Mouse (Mus musculus) midbrain, embryonic 11.5 days (tissue): ENCODE data around the gene Atp2b4. TPM values are rescaled to one million over a fixed set of nuclear protein-coding genes. Genes with fewer than 3 reads are reported as not detected.

Source experiments
- ATAC-seq: fragments of 200-750 bp; cut with Nextera tagmentation; 2 replicates; pipeline ENCODE4 v1.8.0; 2017; ENCODE audit warnings: moderate TSS enrichment, moderate library complexity; ENCODE audit not compliant: low FRiP score
- DNase-seq: peaks from one replicate; pipeline ENCODE4 v3.0.0; 2015; ENCODE audit warnings: low spot score; ENCODE audit errors: missing footprints
- H3K27ac ChIP-seq: fragments of 300-500 bp; sonication (generic); 2 replicates; pipeline ENCODE4 v1.5.1; 2014; ENCODE audit warnings: low read depth, low read length
- H3K27me3 ChIP-seq: fragments of 300-500 bp; sonication (generic); 2 replicates; pipeline ENCODE4 v1.6.1; 2014; ENCODE audit warnings: mild to moderate bottlenecking, low read length, moderate library complexity, mixed read lengths; ENCODE audit not compliant: control insufficient read depth, insufficient read depth
- H3K36me3 ChIP-seq: fragments of 300-500 bp; sonication (generic); 2 replicates; pipeline ENCODE4 v1.6.1; 2014; ENCODE audit warnings: mild to moderate bottlenecking, low read length, moderate library complexity, mixed read lengths; ENCODE audit not compliant: control insufficient read depth, insufficient read depth
- H3K4me1 ChIP-seq: fragments of 300-500 bp; sonication (generic); 2 replicates; pipeline ENCODE4 v1.6.1; 2014; ENCODE audit warnings: low read length; ENCODE audit not compliant: control insufficient read depth, insufficient read depth
- H3K4me2 ChIP-seq: fragments of 300-500 bp; sonication (generic); 2 replicates; pipeline ENCODE4 v1.6.1; 2014; ENCODE audit warnings: mild to moderate bottlenecking, moderate library complexity
- H3K4me3 ChIP-seq: fragments of 300-500 bp; sonication (generic); 2 replicates; pipeline ENCODE4 v1.5.1; 2014; ENCODE audit warnings: low read depth, low read length
- H3K9ac ChIP-seq: fragments of 300-500 bp; sonication (generic); 2 replicates; pipeline ENCODE4 v1.6.1; 2014; ENCODE audit warnings: low read length
- H3K9me3 ChIP-seq: fragments of 300-500 bp; sonication (generic); 2 replicates; pipeline ENCODE4 v1.6.1; 2016; ENCODE audit warnings: low read length; ENCODE audit not compliant: control insufficient read depth
- WGBS: fragments of 180-500 bp; shearing (Covaris S2); extraction: QIAGEN DNeasy Blood & Tissue Kit; methylation state at CpG from one replicate; pipeline ENCODE4 v1.1.7; 2014; 5-methylcytosine and 5-hydroxymethylcytosine counted together
- polyA plus RNA-seq: library from polyadenylated mRNA; unstranded; fragments of >200 nt; fragmentation: Nextera tagmentation; extraction: Ambion mirVana; gene quantifications from 2 replicates; pipeline ENCODE4 v1.2.1, GENCODE M21; 2014

Atp2b4 gene
- polyA plus RNA-seq, result 7.6 and 8.3 TPM in 2 replicates

DNA sequence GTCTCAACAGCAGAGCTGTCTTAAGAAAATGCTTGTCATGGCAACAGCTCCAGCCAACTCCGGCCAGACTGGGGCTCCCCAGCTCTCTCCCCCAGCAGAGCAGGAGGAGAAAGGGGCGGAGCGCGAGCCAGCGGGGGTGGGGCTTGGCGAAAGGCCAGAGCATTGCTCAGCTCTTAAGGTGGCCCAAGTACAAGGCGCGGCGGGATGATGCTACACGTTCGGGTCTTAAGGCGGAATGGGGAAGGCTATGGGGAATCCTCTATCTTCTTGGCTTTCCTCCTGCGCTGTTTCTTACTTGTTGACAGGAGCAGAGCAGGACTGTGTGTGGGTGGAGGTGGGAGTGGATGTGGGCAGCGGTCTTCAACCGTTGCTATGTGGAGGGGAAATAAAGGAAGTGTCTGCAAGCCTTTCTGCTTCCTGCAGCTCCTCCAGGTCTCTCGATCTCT is at the start of gene Atp2b4:
TSS of gene Atp2b4 (minus strand) at position 94 of the 446 bp plus-strand sequence.
- H3K4me1 ChIP-seq, result peaks cover 24% of the 10 kb centered on the region
- H3K36me3 ChIP-seq, result no peaks in the 10 kb centered on the region
- no peaks in the 10 kb centered on the region for H3K9me3 ChIP-seq
- ATAC-seq (peak; percentile 90), DNase-seq (peak; percentile 99)
- H3K27me3 ChIP-seq, result no peaks in the 10 kb centered on the region; the same call in 1 of the 2 replicates
- H3K4me3 ChIP-seq, result peak within 1 kb of the TSS; percentile 46
- H3K9ac ChIP-seq, result peak within 1 kb of the TSS; percentile 53
- H3K4me2 ChIP-seq, result peak within 1 kb of the TSS; percentile 96
- no peak within 1 kb of the TSS for H3K27ac ChIP-seq
- under 1% methylated on average over 16 of the region's 16 CpGs for WGBS

DNA sequence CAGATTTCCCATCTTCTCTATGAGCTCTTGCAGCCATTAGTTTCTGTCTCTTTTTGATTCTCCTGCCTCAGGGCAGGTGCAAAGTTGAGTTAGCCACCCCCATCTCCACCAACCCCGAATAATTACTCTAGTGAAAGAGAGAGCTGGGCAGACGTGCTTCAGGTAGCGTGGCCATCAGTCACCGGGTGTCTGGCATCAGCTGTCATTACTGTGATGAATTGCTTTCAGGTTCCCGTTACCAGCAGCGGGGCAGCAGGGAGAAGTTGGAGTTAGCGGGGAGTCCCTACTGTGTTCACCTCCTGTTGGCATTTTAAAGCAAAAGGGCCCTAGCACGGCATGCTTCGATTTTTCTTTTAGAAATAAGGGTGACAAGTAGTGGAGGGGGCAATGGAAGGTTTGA is 43.9 kb upstream of the Atp2b4 start:
- H3K27ac ChIP-seq, result no peak overlapping the region

DNA sequence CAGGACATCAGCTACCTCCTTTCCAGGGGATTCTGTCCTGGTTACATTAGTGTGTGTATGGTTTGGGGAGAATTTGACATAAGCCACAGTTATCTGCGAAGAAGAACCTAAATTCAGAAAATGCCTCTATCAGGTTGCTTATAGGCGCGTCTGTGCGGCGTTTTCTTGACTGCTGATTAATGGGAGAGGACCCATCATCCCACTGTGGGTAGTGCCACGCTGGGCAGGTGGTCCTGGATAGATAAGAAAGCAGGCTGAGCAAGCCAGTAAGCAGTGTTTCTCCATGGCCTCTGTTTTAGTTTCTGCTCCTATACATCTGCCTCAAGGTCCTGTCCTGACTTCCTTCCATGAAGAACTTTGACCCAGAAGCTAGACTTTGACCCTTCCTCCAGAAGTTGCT is 43.1 kb upstream of the Atp2b4 start:
- Histone ChIP-seq H3K27me3 (no peaks in the 10 kb centered on the region), H3K36me3 (no peaks in the 10 kb centered on the region), H3K4me2 (no peak overlapping the region), H3K4me1 (peaks cover 2% of the 10 kb centered on the region; the same call in 1 of the 2 replicates), H3K9ac (no peak overlapping the region), H3K27ac (no peak overlapping the region), H3K9me3 (no peaks in the 10 kb centered on the region), H3K4me3 (no peak overlapping the region)
- ATAC-seq (no peak), DNase-seq (no peak)
- WGBS, result 91% methylated on average over 6 of the region's 6 CpGs

More for the DNA sequence above, 43.9 kb upstream of the Atp2b4 start:
- Histone ChIP-seq H3K4me2 (no peak overlapping the region), H3K9ac (no peak overlapping the region), H3K4me3 (no peak overlapping the region), H3K4me1 (peaks cover 2% of the 10 kb centered on the region; the same call in 1 of the 2 replicates), H3K36me3 (no peaks in the 10 kb centered on the region), H3K27me3 (no peaks in the 10 kb centered on the region), H3K9me3 (no peaks in the 10 kb centered on the region)
- DNase-seq (no peak), ATAC-seq (no peak)
- 49% methylated on average over 9 of the region's 9 CpGs for WGBS

GRCm38 (mm10) chr1:133843370-133843769 is 42.5 kb upstream of the Atp2b4 start:
- peak; percentile 22; the same call in 1 of the 2 replicates for ATAC-seq
- DNase-seq, result no peak
- peaks cover 2% of the 10 kb centered on the region; the same call in 1 of the 2 replicates for H3K4me1 ChIP-seq
- no peak overlapping the region for H3K4me2 ChIP-seq
- 50% methylated on average over 4 of the region's 4 CpGs for WGBS
- no peak overlapping the region for H3K27ac ChIP-seq
- no peaks in the 10 kb centered on the region for H3K27me3 ChIP-seq
- no peaks in the 10 kb centered on the region for H3K9me3 ChIP-seq
- no peak overlapping the region for H3K9ac ChIP-seq
- no peaks in the 10 kb centered on the region for H3K36me3 ChIP-seq
- H3K4me3 ChIP-seq, result no peak overlapping the region

- no peak for DNase-seq
- peak; percentile 27; the same call in 1 of the 2 replicates for ATAC-seq
- Histone ChIP-seq H3K9me3 (no peaks in the 10 kb centered on the region), H3K4me3 (no peak overlapping the region), H3K9ac (no peak overlapping the region), H3K4me1 (peaks cover 2% of the 10 kb centered on the region; the same call in 1 of the 2 replicates), H3K27me3 (no peaks in the 10 kb centered on the region), H3K36me3 (no peaks in the 10 kb centered on the region), H3K4me2 (no peak overlapping the region), H3K27ac (no peak overlapping the region)
- whole genome bisulfite sequencing, result 68% methylated on average over 11 of the region's 11 CpGs
These were observed 41.4 kb upstream of the Atp2b4 start for GRCm38 (mm10) chr1:133842074-133842725.

- Histone ChIP-seq H3K4me3 (no peak overlapping the region), H3K27ac (no peak overlapping the region), H3K4me1 (peaks cover 2% of the 10 kb centered on the region; the same call in 1 of the 2 replicates), H3K27me3 (no peaks in the 10 kb centered on the region), H3K9me3 (no peaks in the 10 kb centered on the region), H3K9ac (no peak overlapping the region), H3K36me3 (no peaks in the 10 kb centered on the region), H3K4me2 (no peak overlapping the region)
- DNase-seq (no peak), ATAC-seq (no peak)
- 92% methylated on average over 15 of the region's 15 CpGs for WGBS
These were observed 40.5 kb upstream of the Atp2b4 start for GRCm38 (mm10) chr1:133841171-133841926.

GRCm38 (mm10) chr1:133840530-133840929 is 39.7 kb upstream of the Atp2b4 start:
- Histone ChIP-seq H3K4me2 (no peak overlapping the region), H3K9me3 (no peaks in the 10 kb centered on the region), H3K36me3 (no peaks in the 10 kb centered on the region), H3K4me1 (peaks cover 2% of the 10 kb centered on the region; the same call in 1 of the 2 replicates), H3K27ac (no peak overlapping the region), H3K27me3 (no peaks in the 10 kb centered on the region), H3K4me3 (no peak overlapping the region), H3K9ac (no peak overlapping the region)
- DNase-seq, result no peak
- WGBS, result 47% methylated on average over 12 of the region's 12 CpGs
- no peak for ATAC-seq

- H3K9me3 ChIP-seq, result no peaks in the 10 kb centered on the region
- H3K4me2 ChIP-seq, result no peak overlapping the region
- no peak overlapping the region for H3K27ac ChIP-seq
- no peak for ATAC-seq
- H3K4me1 ChIP-seq, result no peaks in the 10 kb centered on the region
- no peak overlapping the region for H3K9ac ChIP-seq
- no peaks in the 10 kb centered on the region for H3K36me3 ChIP-seq
- WGBS, result 93% methylated on average over 6 of the region's 6 CpGs
- no peaks in the 10 kb centered on the region for H3K27me3 ChIP-seq
- DNase-seq, result no peak
- no peak overlapping the region for H3K4me3 ChIP-seq
These were observed 33.5 kb upstream of the Atp2b4 start for GRCm38 (mm10) chr1:133834309-133834708.

DNA sequence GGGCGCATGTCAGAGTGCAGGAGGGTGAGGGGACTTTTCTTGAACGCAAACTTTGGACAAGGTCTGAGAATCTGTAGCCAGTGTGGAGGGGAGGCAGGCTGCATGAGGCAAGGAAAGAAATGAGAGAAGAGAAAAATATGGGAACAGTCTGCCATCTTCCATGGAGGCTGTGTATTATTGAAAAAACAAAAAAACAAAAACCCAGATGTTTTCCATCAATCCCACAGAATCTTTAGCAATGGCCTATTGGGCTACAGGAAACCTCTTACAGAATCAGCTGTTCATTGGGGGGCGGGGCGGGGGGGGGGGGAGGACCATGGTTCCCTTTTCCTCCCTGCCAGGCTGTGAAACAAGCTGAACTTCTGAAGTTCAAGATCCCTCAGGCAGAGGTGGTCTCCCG is 31.9 kb upstream of the Atp2b4 start:
- Histone ChIP-seq H3K27ac (no peak overlapping the region), H3K36me3 (no peaks in the 10 kb centered on the region), H3K9me3 (no peaks in the 10 kb centered on the region), H3K27me3 (no peaks in the 10 kb centered on the region), H3K4me3 (no peak overlapping the region), H3K9ac (no peak overlapping the region), H3K4me2 (no peak overlapping the region), H3K4me1 (no peaks in the 10 kb centered on the region)
- ATAC-seq (no peak), DNase-seq (no peak)
- 49% methylated on average over 5 of the region's 5 CpGs for WGBS
